Mouse (Mus musculus): Measurements from ENCODE around the gene Gm19426. TPM values are rescaled to one million over a fixed set of nuclear protein-coding genes. Genes with fewer than 3 reads are reported as not detected.

Gm19426 gene
- 5.5 and 6.1 TPM in 2 replicates for polyA plus RNA-seq (2015; fragmentation: Nextera tagmentation; extraction: Ambion mirVana)

GRCm38 (mm10) chr2:84743561-84743960 is at the start of gene Gm19426:
Gene Gm19426, minus strand, starts transcription at chr2:84743655.
- peak within 1 kb of the TSS; percentile 99 for H3K9ac ChIP-seq
- no peaks in the 10 kb centered on the region for H3K27me3 ChIP-seq (replicated peaks)
- WGBS: 1% methylated on average over 25 of the region's 25 CpGs
- H3K27ac ChIP-seq: peak within 1 kb of the TSS; percentile 99
- H3K36me3 ChIP-seq: no peaks in the 10 kb centered on the region
- H3K4me3 ChIP-seq (replicated peaks): peak within 1 kb of the TSS; percentile 90
- H3K4me2 ChIP-seq (replicated peaks): peak within 1 kb of the TSS; percentile 76
- peak; percentile 95 for ATAC-seq
- H3K9me3 ChIP-seq: no peaks in the 10 kb centered on the region
- H3K4me1 ChIP-seq (replicated peaks): peaks cover 40% of the 10 kb centered on the region

GRCm38 (mm10) chr2:84793154-84793553 is 49.7 kb upstream of the Gm19426 start:
- H3K36me3 ChIP-seq: no peaks in the 10 kb centered on the region
- 86% methylated on average over 3 of the region's 3 CpGs for WGBS
- H3K4me1 ChIP-seq (replicated peaks): 0 out of 2 replicates have a peak, but pooled peaks cover 3% of the 10 kb centered on the region
- ATAC-seq: no peak
- H3K9ac ChIP-seq: no peak overlapping the region
- H3K27me3 ChIP-seq (replicated peaks): no peaks in the 10 kb centered on the region
- no peak overlapping the region for H3K4me3 ChIP-seq (replicated peaks)
- no peak overlapping the region for H3K4me2 ChIP-seq (replicated peaks)
- H3K9me3 ChIP-seq: no peaks in the 10 kb centered on the region
- no peak overlapping the region for H3K27ac ChIP-seq

GRCm38 (mm10) chr2:84792516-84792915 is 49.1 kb upstream of the Gm19426 start:
- WGBS: 47% methylated on average over 3 of the region's 3 CpGs
- H3K9ac ChIP-seq: no peak overlapping the region

GRCm38 (mm10) chr2:84790418-84790817 is 47.0 kb upstream of the Gm19426 start:
- H3K4me1 ChIP-seq (replicated peaks): no peaks in the 10 kb centered on the region
- no peaks in the 10 kb centered on the region for H3K36me3 ChIP-seq
- WGBS: 57% methylated on average over 9 of the region's 9 CpGs
- no peaks in the 10 kb centered on the region for H3K27me3 ChIP-seq (replicated peaks)
- H3K4me2 ChIP-seq (replicated peaks): no peak overlapping the region
- H3K27ac ChIP-seq: no peak overlapping the region
- no peak for ATAC-seq
- H3K9ac ChIP-seq: no peak overlapping the region
- no peak overlapping the region for H3K4me3 ChIP-seq (replicated peaks)
- no peaks in the 10 kb centered on the region for H3K9me3 ChIP-seq

More at GRCm38 (mm10) chr2:84792516-84792915, 49.1 kb upstream of the Gm19426 start:
- Histone ChIP-seq H3K4me2 (replicated peaks) (no peak overlapping the region), H3K9me3 (no peaks in the 10 kb centered on the region), H3K27me3 (replicated peaks) (no peaks in the 10 kb centered on the region), H3K4me3 (replicated peaks) (no peak overlapping the region), H3K4me1 (replicated peaks) (no peaks in the 10 kb centered on the region), H3K36me3 (no peaks in the 10 kb centered on the region), H3K27ac (no peak overlapping the region)
- no peak for ATAC-seq

- Histone ChIP-seq H3K4me3 (replicated peaks) (no peak overlapping the region), H3K9ac (no peak overlapping the region), H3K4me1 (replicated peaks) (no peaks in the 10 kb centered on the region), H3K27me3 (replicated peaks) (no peaks in the 10 kb centered on the region), H3K4me2 (replicated peaks) (no peak overlapping the region), H3K9me3 (no peaks in the 10 kb centered on the region), H3K36me3 (no peaks in the 10 kb centered on the region), H3K27ac (no peak overlapping the region)
- WGBS: 67% methylated on average over 3 of the region's 3 CpGs
- ATAC-seq: no peak
Measured at GRCm38 (mm10) chr2:84788316-84788715, 44.9 kb upstream of the Gm19426 start.

- 0 out of 2 replicates have a peak, but pooled peaks have one; percentile 53 for ATAC-seq
- Histone ChIP-seq H3K4me3 (replicated peaks) (no peak overlapping the region), H3K4me1 (replicated peaks) (no peaks in the 10 kb centered on the region), H3K9me3 (no peaks in the 10 kb centered on the region), H3K27me3 (replicated peaks) (no peaks in the 10 kb centered on the region), H3K27ac (peak overlapping the region; percentile 54; the same call in 1 of the 2 replicates), H3K9ac (no peak overlapping the region), H3K36me3 (no peaks in the 10 kb centered on the region), H3K4me2 (replicated peaks) (no peak overlapping the region)
- WGBS: 49% methylated on average over 3 of the region's 3 CpGs
Measured at GRCm38 (mm10) chr2:84783840-84784566, 40.5 kb upstream of the Gm19426 start.

- H3K27me3 ChIP-seq (replicated peaks): no peaks in the 10 kb centered on the region
- 82% methylated on average over 1 of the region's 1 CpGs for whole genome bisulfite sequencing
- H3K4me2 ChIP-seq (replicated peaks): no peak overlapping the region
- no peak overlapping the region for H3K27ac ChIP-seq
- no peak overlapping the region for H3K4me3 ChIP-seq (replicated peaks)
- no peak for ATAC-seq
- no peaks in the 10 kb centered on the region for H3K36me3 ChIP-seq
- H3K9ac ChIP-seq: no peak overlapping the region
- H3K9me3 ChIP-seq: no peaks in the 10 kb centered on the region
- H3K4me1 ChIP-seq (replicated peaks): no peaks in the 10 kb centered on the region
Measured at GRCm38 (mm10) chr2:84783315-84783714, 39.9 kb upstream of the Gm19426 start.

- H3K4me1 ChIP-seq (replicated peaks): peaks cover 6% of the 10 kb centered on the region; the same call in 1 of the 2 replicates
- no peak overlapping the region for H3K4me2 ChIP-seq (replicated peaks)
- no peak overlapping the region for H3K9ac ChIP-seq
- no peak for ATAC-seq
- H3K36me3 ChIP-seq: no peaks in the 10 kb centered on the region
- WGBS: 44% methylated on average over 6 of the region's 6 CpGs
- no peaks in the 10 kb centered on the region for H3K27me3 ChIP-seq (replicated peaks)
- no peaks in the 10 kb centered on the region for H3K9me3 ChIP-seq
- no peak overlapping the region for H3K4me3 ChIP-seq (replicated peaks)
- H3K27ac ChIP-seq: no peak overlapping the region
Measured at GRCm38 (mm10) chr2:84779210-84779609, 35.8 kb upstream of the Gm19426 start.

- H3K9me3 ChIP-seq: no peaks in the 10 kb centered on the region
- H3K4me3 ChIP-seq (replicated peaks): no peak overlapping the region
- no peaks in the 10 kb centered on the region for H3K27me3 ChIP-seq (replicated peaks)
- no peaks in the 10 kb centered on the region for H3K36me3 ChIP-seq
- H3K4me2 ChIP-seq (replicated peaks): no peak overlapping the region
- no peak for ATAC-seq
- WGBS: 51% methylated on average over 3 of the region's 3 CpGs
- H3K27ac ChIP-seq: no peak overlapping the region
- H3K4me1 ChIP-seq (replicated peaks): peaks cover 8% of the 10 kb centered on the region; the same call in 1 of the 2 replicates
- no peak overlapping the region for H3K9ac ChIP-seq
Measured at GRCm38 (mm10) chr2:84777706-84778105, 34.3 kb upstream of the Gm19426 start.

- ATAC-seq: no peak
- H3K27ac ChIP-seq: peak overlapping the region; percentile 67
- WGBS: 74% methylated on average over 6 of the region's 6 CpGs
Measured at GRCm38 (mm10) chr2:84775665-84776064, 32.2 kb upstream of the Gm19426 start.

GRCm38 (mm10) chr2:84775241-84775640 is 31.8 kb upstream of the Gm19426 start, which contains the start of gene Serping1:
Gene Serping1, minus strand, starts transcription at chr2:84775444.
- peaks cover 8% of the 10 kb centered on the region; the same call in 1 of the 2 replicates for H3K4me1 ChIP-seq (replicated peaks)
- 49% methylated on average over 9 of the region's 9 CpGs for WGBS
- H3K4me3 ChIP-seq (replicated peaks): peak within 1 kb of the TSS; percentile 26
- peak within 1 kb of the TSS; percentile 67 for H3K27ac ChIP-seq
- H3K9me3 ChIP-seq: no peaks in the 10 kb centered on the region
- ATAC-seq: peak; percentile 37
- H3K4me2 ChIP-seq (replicated peaks): peak within 1 kb of the TSS; percentile 58
- H3K9ac ChIP-seq: peak within 1 kb of the TSS; percentile 31
- H3K36me3 ChIP-seq: no peaks in the 10 kb centered on the region
- H3K27me3 ChIP-seq (replicated peaks): no peaks in the 10 kb centered on the region

More at GRCm38 (mm10) chr2:84775665-84776064, 32.2 kb upstream of the Gm19426 start:
- H3K9me3 ChIP-seq: no peaks in the 10 kb centered on the region
- H3K4me2 ChIP-seq (replicated peaks): no peak overlapping the region
- H3K9ac ChIP-seq: no peak overlapping the region
- H3K4me3 ChIP-seq (replicated peaks): no peak overlapping the region
- H3K4me1 ChIP-seq (replicated peaks): peaks cover 8% of the 10 kb centered on the region; the same call in 1 of the 2 replicates
- H3K36me3 ChIP-seq: no peaks in the 10 kb centered on the region
- H3K27me3 ChIP-seq (replicated peaks): no peaks in the 10 kb centered on the region

GRCm38 (mm10) chr2:84774751-84775150 is 31.3 kb upstream of the Gm19426 start:
- peak; percentile 95 for ATAC-seq
- 5% methylated on average over 15 of the region's 15 CpGs for WGBS
- Histone ChIP-seq H3K27me3 (replicated peaks) (no peaks in the 10 kb centered on the region), H3K27ac (peak overlapping the region; percentile 65), H3K4me2 (replicated peaks) (peak overlapping the region; percentile 58), H3K36me3 (no peaks in the 10 kb centered on the region), H3K9me3 (no peaks in the 10 kb centered on the region), H3K9ac (peak overlapping the region; percentile 31), H3K4me1 (replicated peaks) (peaks cover 8% of the 10 kb centered on the region; the same call in 1 of the 2 replicates), H3K4me3 (replicated peaks) (peak overlapping the region; percentile 26)

Data from intestine, embryonic 15.5 days (tissue).